Mouse (Mus musculus) liver, adult 2 months (tissue): ENCODE measurements around the gene Ecd.

ENCODE experiments used
- CTCF ChIP-seq: fragments of 200-500 bp; IDR thresholded peaks from 2 replicates; pipeline ENCODE4 v1.5.1; 2011; ENCODE audit warnings: low read depth, low read length, control low read depth
- POLR2A ChIP-seq: fragments of 200-500 bp; IDR thresholded peaks from 2 replicates; pipeline ENCODE4 v1.6.1; 2011; ENCODE audit warnings: low read length, control low read depth; ENCODE audit not compliant: insufficient read depth; ENCODE audit errors: extremely low read depth

GRCm38 (mm10) chr14:20370798-20371197 lies 22.9 kb upstream of the Ecd start:
- no peak for TF ChIP-seq POLR2A
- TF ChIP-seq CTCF: no peak
